Mouse (Mus musculus) embryonic fibroblast, embryonic 13.5 days (primary cell): ENCODE measurements around the gene Ucp2.

Experiments used
- CTCF ChIP-seq: IDR thresholded peaks from 2 replicates; pipeline ENCODE4 v1.5.1; 2011; ENCODE audit warnings: mild to moderate bottlenecking, control low read depth, low read length, moderate library complexity, borderline replicate concordance; ENCODE audit not compliant: insufficient read depth
- POLR2A ChIP-seq: IDR thresholded peaks from 2 replicates; pipeline ENCODE4 v1.6.1; 2011; ENCODE audit warnings: low read depth, mild to moderate bottlenecking, control low read depth, low read length, moderate library complexity

DNA sequence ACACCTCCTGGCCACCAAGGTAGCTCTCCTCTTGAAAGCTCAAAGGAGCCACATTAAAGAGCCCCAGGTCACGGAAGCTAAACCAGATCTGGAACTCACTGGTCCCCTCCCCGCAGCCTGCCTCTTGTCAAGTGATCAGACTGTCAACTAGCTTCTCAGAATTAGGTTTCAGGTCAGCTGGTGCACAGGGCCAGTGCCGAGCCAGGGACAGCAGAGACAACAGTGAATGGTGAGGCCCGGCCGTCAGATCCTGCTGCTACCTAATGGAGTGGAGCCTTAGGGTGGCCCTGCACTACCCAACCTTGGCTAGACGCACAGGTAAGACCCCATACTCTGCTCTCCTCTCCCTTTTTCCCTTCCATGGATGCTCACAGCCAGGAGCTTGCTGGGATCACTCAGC, 20.4 kb upstream of the Ucp2 start, which contains the start of gene Ucp3:
- TF ChIP-seq POLR2A: no peak
- TF ChIP-seq CTCF: no peak
